13 mouse cellular contexts compared by ENCODE assay signal in the genomic region with DNA sequence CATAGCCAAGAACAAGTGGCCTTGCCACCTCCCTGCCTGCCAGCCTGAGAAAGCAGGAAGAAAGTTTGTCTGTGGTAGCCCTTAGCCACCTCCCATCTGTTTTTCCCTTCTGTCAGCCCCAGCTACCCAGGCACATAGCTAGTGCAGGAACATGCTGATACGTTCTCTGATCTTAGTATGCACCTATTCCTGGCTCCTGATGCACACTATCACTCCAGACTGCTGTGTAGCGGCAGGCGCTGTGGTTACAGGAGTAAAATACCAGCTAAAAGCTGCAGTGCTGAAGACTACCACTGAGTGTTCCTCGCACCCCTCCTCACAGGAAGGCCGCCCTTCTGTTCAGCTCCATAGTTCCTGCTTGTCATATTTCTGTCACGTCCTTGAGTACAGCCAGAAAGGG.
DNase-seq lines count a peak whose midpoint lies in the region; ATAC-seq and TF ChIP-seq lines count a peak whose summit lies in the region.
"Had no signal": no experiment of that assay in that cellular context is flagged by ENCODE, and none has a peak within 500 bp of the region (broad histone marks: within the 10 kb centered on the region; RNA-seq: fewer than 3 reads in every experiment).

No protein-coding gene starts in this region.

- no peaks in the 10 kb centered on the region for H3K27me3 ChIP-seq in embryonic facial prominence, embryonic 14.5 days (replicated peaks; ENCODE audit: control insufficient read depth, insufficient read depth, low read length)
- H3K27me3 ChIP-seq in limb, embryonic 10.5 days (ENCODE audit: low read depth, poor library complexity, severe bottlenecking), result no peaks in the 10 kb centered on the region
- H3K27me3 ChIP-seq in midbrain, embryonic 14.5 days (ENCODE audit: control insufficient read depth, insufficient read depth, low read length), result no peaks in the 10 kb centered on the region

- no peaks in the 10 kb centered on the region for H3K9me3 ChIP-seq in embryonic facial prominence, embryonic 14.5 days (ENCODE audit: control insufficient read depth, low read length)
- no peaks in the 10 kb centered on the region for H3K9me3 ChIP-seq in limb, embryonic 10.5 days (replicated peaks)
- no peaks in the 10 kb centered on the region for H3K9me3 ChIP-seq in midbrain, embryonic 14.5 days (ENCODE audit: control insufficient read depth, low read length)

- WGBS in embryonic facial prominence, embryonic 14.5 days, result 77% methylated on average over 6 of the region's 6 CpGs
- WGBS in limb, embryonic 10.5 days, result 97% methylated on average over 6 of the region's 6 CpGs
- 91% methylated on average over 6 of the region's 6 CpGs for WGBS in midbrain, embryonic 14.5 days

- no peak overlapping the region for H3K4me3 ChIP-seq in layer of hippocampus, adult 2 months
- no peak overlapping the region for H3K4me3 ChIP-seq in embryonic facial prominence, embryonic 14.5 days (ENCODE audit: low read depth, low read length)
- H3K4me3 ChIP-seq in limb, embryonic 10.5 days, result no peak overlapping the region
- no peak overlapping the region for H3K4me3 ChIP-seq in midbrain, embryonic 14.5 days (replicated peaks; ENCODE audit: low read depth, low read length)

- no peaks in the 10 kb centered on the region; the same call in 1 of the 2 replicates for H3K4me1 ChIP-seq in embryonic facial prominence, embryonic 14.5 days (ENCODE audit: control insufficient read depth, insufficient read depth, low read length)
- H3K4me1 ChIP-seq in limb, embryonic 10.5 days, result peaks cover 48% of the 10 kb centered on the region
- no peaks in the 10 kb centered on the region for H3K4me1 ChIP-seq in midbrain, embryonic 14.5 days (ENCODE audit: control insufficient read depth, insufficient read depth, low read length)

- no peak overlapping the region for H3K4me2 ChIP-seq in embryonic facial prominence, embryonic 14.5 days (ENCODE audit: low read depth, low read length)
- no peak overlapping the region for H3K4me2 ChIP-seq in midbrain, embryonic 14.5 days (ENCODE audit: low read length)

- H3K27ac ChIP-seq in layer of hippocampus, adult 2 months, result no peak overlapping the region
- H3K27ac ChIP-seq in embryonic facial prominence, embryonic 14.5 days (replicated peaks; ENCODE audit: low read depth, low read length), result no peak overlapping the region
- peak overlapping the region; percentile 1 for H3K27ac ChIP-seq in limb, embryonic 10.5 days
- H3K27ac ChIP-seq in midbrain, embryonic 14.5 days (replicated peaks; ENCODE audit: low read depth, low read length), result no peak overlapping the region

- ATAC-seq in embryonic facial prominence, embryonic 14.5 days (ENCODE audit: low read depth), result 0 out of 2 replicates have a peak, but pooled peaks have one; percentile 22
- ATAC-seq in midbrain, embryonic 14.5 days (ENCODE audit: low FRiP score, low TSS enrichment), result no peak
- ATAC-seq: liver, postnatal 0 days had no signal

- H3K9ac ChIP-seq in embryonic facial prominence, embryonic 14.5 days (ENCODE audit: low read depth, low read length), result no peak overlapping the region
- H3K9ac ChIP-seq in midbrain, embryonic 14.5 days (replicated peaks; ENCODE audit: low read length), result no peak overlapping the region
- H3K9ac ChIP-seq: liver, postnatal 0 days had no signal

- TF ChIP-seq CTCF in layer of hippocampus, adult 2 months (conservative IDR thresholded peaks at IDR 0.05), result peak; percentile 53

- 0 out of 2 replicates have a peak, but pooled peaks cover 10% of the 10 kb centered on the region for H3K36me3 ChIP-seq in embryonic facial prominence, embryonic 14.5 days (ENCODE audit: control insufficient read depth, insufficient read depth, low read length)
- H3K36me3 ChIP-seq in limb, embryonic 10.5 days, result peaks cover 24% of the 10 kb centered on the region
- no peaks in the 10 kb centered on the region for H3K36me3 ChIP-seq in midbrain, embryonic 14.5 days (ENCODE audit: control insufficient read depth, insufficient read depth, low read length)

- DNase-seq in adrenal gland, postnatal 10 days, result peak; percentile 12
- DNase-seq in adrenal gland, adult 2 months, result no peak
- DNase-seq in layer of hippocampus, adult 2 months (ENCODE audit: low spot score in 2 of 2), result peak in 1 of 2 experiments; percentile 37
- no peak for DNase-seq in layer of hippocampus, postnatal 25 days (ENCODE audit: extremely low spot score in 1 of 2, low spot score in 1 of 2)
- no peak for DNase-seq in embryonic facial prominence, embryonic 14.5 days (ENCODE audit: low spot score)
- no peak for DNase-seq in limb, embryonic 10.5 days (ENCODE audit: low spot score)
- no peak for DNase-seq in urinary bladder, postnatal 36 days (ENCODE audit: low spot score in 2 of 2)
- DNase-seq in midbrain, embryonic 14.5 days, result no peak
- DNase-seq: adrenal gland, postnatal 25 days; cerebellum, adult 18-20 months; heart, postnatal 4 days; liver, postnatal 0 days; spleen, adult 18-20 months had no signal
